Mouse (Mus musculus) embryo, embryonic 11 days (tissue): ENCODE results near the gene Eddm3b.

Experiments used
- DNase-seq: peaks from one replicate; pipeline ENCODE4 v3.0.0-alpha.2; 2015

The Eddm3b gene

DNA sequence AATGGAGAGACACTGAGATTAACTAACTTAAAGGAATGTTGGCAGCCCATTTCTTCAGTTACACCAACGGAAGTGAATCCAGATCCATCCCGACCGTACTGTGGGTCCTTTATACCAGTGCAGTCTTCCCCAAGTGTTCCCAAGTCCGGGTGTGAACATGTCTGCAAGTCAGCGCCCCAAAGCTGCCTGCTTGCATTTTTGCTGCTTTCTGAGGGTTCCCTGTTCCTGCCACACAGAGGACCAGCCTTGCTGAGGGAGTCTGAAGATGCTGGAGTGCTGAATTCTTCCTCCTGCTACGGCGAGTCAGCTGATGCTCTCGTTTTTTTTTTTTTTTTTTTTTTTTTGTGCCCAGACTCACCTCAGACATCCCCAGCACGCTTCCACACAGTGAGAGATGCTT, 19.3 kb upstream of the Eddm3b start:
- DNase-seq = no peak

DNA sequence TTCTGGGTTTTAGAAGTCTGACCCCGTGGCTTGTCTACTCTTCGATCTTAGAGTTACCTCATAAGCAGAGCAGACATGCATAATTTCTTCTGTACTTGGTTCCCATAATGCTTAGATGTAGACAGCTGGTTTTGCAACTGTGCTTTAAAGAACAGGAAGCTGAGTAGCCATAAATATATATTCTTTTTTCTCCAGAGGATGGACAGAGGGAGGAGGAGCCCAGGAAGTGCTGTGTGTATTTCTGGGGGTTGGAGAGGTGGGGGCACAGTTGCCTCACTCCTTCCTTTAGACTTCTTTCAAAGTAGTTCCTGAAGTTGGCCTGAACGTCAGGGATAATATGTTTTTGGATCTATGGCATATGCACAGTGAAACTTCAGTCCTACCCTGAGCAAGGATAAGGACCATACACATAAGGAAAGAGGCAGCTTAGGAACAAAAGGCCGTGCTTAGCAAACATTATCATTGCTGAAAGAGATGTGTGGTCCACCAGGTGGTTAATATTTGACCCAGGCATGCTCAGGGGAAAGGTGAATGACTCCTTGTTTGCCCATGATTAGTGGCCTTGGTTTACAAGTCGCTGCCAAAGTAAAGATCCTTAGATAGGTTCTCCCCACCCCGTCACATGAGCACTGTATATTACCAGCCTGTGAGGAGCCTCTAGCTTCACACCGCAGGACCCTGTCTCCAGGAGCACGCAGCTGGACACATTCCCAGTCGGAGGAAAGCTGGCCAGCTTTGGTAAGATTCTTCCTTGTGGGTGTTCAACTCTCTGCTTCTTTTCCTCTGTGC, 18.3 kb upstream of the Eddm3b start:
- no peak for DNase-seq

- peak; percentile 32 for DNase-seq
Observed at GRCm38 (mm10) chr14:51098300-51098699, 15.9 kb upstream of the Eddm3b start.

DNA sequence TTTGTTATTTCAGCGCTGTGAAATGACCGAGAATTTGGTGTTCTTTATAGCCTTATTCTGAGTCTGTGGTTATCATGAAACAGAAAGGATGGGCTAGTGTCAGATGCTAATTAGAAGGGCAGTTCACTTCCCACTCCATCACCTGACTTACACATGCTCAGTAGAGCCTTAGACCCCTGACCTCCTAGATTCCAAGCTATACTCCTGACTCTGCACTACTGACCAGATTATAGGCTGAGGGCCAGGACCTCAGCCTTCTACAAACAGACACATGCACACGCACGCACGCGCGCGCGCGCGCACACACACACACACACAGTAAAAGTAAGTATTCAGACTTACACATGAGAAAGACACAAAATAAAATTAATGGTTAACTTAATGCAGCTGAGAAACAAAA, 15.3 kb upstream of the Eddm3b start:
- DNase-seq = no peak

GRCm38 (mm10) chr14:51101284-51101683, 12.9 kb upstream of the Eddm3b start:
- no peak for DNase-seq

DNA sequence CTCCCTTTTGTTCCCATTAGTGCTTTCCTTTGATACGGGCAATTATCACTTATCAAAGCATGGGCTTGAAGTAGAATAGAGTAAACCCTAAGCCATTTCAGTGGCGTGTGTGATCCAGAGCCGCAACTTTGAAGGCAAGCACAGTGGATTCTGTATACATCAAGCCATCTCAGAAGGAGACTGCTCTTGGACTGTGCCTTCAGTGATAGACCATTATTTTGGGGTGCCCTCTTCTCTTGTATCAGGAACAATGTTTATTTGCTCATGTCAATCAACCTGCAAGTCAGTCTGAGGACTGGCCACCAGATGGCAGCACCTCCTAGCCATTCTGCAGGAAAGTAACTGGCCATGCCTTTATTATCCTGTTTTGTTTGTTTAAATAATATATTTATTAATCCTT, 11.0 kb upstream of the Eddm3b start:
- DNase-seq = peak; percentile 65

- DNase-seq = no peak
Observed at GRCm38 (mm10) chr14:51104366-51104765, 9.9 kb upstream of the Eddm3b start.

DNA sequence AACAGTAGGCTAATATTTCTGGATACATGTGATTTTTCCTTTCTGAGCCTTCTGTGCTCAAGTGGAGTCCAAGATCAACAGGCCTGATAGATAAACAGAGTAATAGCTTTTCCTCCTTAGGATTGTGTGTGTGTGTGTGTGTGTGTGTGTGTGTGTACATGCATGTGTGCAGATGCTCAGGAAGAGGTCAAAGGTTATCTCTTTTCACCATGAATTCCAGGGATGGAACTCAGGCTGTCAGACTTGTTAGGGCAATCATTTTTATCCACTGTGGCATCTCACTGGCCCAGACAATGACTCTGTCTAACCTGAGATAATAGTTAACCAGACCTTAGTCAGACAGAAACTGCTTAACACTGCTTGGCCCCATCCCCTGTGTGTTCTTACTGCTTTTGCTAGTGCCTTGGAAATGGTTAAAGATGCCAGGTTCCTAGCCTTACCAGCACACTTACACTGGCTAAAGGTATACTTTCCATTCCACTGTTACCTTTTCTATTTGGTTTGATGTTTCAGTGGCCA, 7.7 kb upstream of the Eddm3b start:
- no peak for DNase-seq

DNA sequence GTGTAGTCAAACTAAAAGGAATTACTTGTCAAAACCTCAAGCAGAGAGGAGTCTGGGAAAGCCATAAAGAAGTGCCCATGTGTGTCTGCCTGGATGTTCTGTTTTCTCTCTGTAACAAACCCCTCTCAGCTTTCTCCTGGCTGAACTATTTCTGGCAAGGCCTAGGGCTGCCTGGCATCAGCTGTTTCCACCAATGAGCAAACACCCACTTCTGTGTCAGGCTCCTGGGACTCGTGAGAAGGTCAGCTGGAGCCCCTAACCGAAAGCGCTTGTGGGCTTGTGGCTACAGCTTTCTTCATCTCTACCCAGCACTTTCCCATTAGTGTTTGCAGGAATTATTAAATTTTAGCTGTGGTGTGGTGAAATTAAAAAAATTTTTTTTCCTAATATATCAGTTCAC, 2.3 kb upstream of the Eddm3b start:
- no peak for DNase-seq

DNA sequence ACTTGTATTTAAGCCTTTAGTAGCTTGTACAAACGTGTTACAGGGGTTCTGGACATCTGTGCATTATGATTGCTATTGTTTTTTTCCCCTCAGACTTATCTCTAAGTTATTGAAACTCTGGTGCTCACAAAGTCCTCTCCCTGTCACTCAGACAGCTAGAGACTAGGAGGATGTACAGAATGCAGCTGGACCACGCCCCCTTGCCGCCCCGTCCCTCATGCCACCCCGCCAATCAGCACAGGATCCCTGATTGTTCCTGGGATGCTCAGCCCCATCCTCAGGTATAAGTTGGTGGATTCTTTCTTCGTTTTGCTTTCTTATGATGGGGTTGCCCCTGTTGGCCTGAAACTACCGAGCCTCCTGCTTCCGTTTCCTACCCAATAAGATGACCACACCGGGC, 750 bp upstream of the Eddm3b start:
- no peak for DNase-seq

- DNase-seq = no peak
Observed at GRCm38 (mm10) chr14:51125684-51126083, 11.5 kb downstream of the Eddm3b start.

DNA sequence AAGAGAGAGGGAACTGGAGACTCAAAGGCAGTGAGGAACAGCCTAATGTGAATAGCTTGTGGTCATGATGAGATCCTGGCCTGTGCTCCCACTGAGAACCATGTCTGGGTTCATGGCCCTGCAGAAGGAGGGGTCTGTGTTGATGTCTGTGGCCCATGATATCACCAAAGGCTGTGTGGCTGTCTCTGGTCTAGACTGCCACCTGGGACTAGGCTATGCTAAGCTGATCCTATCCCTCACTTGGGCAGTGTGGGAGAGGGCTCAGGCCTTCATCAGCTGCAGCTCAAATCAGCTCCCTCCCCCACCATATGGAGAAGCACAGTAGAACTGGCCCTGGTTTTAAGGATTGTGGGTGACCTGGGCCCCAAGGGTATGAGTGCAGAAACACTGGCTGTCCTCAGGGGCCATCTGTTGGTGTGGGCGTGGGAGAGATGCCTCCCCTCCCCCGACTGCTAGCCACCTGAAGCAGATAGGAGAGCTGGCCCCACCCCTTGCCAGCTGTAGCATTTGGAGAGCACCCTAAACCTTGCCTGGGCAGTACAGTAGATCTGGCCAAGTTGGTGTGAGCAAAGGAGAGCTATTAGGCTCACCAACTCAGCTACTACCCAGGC, 13.5 kb downstream of the Eddm3b start:
- DNase-seq = no peak

- no peak for DNase-seq
Observed at GRCm38 (mm10) chr14:51128775-51129623, 14.8 kb downstream of the Eddm3b start.

GRCm38 (mm10) chr14:51129624-51129975, 15.4 kb downstream of the Eddm3b start:
- no peak for DNase-seq

DNA sequence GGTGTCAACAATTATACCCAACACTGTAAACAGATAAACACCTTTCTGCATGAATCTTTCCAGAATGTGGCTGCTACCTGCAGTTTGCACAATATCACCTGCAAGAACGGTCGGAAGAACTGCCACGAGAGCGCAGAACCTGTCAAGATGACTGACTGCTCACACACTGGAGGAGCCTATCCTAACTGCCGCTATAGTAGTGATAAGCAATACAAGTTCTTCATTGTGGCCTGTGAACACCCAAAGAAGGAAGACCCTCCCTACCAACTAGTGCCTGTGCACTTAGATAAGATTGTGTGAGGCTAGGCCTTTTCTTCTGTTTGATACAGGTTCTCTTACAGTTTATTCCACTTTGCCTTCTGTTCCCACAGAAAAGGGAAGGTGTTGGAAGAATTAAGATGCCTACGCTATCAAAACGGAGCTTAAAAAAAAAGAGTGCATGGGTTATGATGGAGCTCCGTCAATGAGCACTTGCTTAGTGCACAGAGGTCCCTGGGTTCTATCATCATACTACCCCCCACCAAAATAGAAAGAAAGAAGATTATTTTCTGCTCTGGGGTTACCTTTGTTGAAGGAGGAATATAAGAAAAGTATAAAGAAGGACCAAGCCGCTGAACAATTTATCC, 16.2 kb downstream of the Eddm3b start:
- no peak for DNase-seq

DNA sequence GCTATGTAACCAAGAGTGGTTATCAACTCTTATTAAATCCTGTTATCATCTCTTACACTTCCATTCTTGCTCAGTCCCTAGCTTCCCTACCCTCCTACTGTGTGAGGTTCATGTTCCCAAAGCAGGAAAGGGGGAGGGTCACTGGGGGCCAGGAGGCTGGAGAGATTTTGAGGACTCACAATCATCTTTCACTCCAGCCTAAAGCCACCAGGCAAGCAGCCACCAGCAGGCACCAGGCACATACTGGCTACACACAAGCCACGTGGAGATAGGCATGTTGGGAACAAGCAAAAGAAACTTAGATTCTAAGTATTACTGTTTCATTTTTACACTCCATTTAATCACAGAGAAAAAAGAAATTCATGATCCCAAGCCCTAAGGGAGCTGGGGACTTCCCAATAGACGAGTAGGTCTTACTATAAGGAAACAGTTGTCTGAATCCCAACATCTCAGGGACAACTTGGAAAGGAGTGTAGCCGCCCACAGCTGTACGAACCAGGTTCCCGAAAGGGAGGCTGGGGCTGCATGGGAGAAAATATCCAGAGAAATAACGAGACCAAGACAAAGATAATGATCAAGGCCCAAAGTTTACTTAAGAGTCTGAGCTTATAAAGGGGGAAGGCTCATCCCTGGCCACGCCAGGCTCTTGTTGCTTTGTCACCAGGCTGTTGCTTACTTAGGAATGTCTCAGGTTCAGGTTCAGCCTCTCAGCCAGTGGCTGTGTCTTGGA, 17.0 kb downstream of the Eddm3b start:
- no peak for DNase-seq

DNA sequence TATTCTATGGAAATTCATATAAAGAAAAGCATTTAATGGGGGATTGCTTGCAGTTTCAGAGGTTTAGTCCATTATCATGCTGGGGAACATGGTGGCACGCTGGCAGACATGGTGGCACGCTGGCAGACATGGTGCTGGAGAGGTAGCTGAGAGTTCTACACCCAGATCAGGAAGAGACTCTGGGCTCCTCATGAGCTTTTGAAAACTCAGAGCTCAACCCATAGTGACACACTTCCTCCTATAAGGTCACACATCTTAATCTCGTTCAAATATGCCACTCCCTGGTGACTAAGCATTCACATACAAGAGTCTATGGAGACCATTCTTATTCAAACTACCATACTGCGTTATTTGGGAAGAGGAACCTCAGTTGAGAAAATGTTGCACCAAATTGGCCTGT, 18.1 kb downstream of the Eddm3b start:
- no peak for DNase-seq

- no peak for DNase-seq
Observed at GRCm38 (mm10) chr14:51140342-51140741, 26.1 kb downstream of the Eddm3b start.

GRCm38 (mm10) chr14:51142119-51142518, 27.9 kb downstream of the Eddm3b start:
- no peak for DNase-seq

DNA sequence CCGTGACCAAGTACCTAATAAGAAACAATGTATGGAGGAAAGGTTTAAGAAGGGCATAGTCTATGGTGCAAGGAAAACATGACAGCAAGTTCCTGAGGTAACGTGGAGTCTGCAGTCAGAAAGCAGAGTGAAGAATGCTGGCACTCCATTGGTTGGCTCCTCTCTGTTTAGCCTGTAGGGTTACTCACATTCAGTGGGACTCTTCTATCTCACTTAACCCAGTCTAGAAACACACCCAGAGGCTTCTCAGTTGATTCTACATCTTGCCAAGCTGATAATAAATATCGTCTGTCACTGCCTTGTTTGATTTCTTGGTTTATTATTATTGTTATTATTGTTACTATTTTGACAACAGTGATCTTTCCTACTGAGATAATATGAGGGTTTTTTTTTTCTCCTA, 28.3 kb downstream of the Eddm3b start:
- no peak for DNase-seq

DNA sequence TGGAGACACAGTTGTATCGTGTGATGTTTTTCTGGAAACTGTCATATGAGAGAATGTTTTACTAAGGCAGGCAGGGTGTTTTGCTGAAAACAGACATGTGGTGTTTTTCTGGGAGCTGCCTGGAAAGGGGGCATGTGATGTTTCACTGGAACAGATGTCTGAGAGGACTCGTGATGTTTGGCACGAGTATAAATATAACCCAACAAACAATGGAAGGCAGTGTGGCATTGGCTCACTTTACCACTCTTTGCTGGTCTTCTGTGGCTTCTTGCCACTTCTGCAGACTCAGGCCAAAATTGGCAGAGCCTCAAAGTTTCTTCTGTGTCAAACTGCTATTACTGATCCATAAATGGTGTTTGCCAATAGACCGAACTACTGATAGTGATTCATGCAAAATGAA, 29.1 kb downstream of the Eddm3b start:
- DNase-seq = no peak

- DNase-seq = no peak
Observed at GRCm38 (mm10) chr14:51143937-51144336, 29.7 kb downstream of the Eddm3b start.

GRCm38 (mm10) chr14:51144451-51144850, 30.2 kb downstream of the Eddm3b start:
- no peak for DNase-seq
